31 mouse cellular contexts compared by ENCODE assay signal in the genomic region with DNA sequence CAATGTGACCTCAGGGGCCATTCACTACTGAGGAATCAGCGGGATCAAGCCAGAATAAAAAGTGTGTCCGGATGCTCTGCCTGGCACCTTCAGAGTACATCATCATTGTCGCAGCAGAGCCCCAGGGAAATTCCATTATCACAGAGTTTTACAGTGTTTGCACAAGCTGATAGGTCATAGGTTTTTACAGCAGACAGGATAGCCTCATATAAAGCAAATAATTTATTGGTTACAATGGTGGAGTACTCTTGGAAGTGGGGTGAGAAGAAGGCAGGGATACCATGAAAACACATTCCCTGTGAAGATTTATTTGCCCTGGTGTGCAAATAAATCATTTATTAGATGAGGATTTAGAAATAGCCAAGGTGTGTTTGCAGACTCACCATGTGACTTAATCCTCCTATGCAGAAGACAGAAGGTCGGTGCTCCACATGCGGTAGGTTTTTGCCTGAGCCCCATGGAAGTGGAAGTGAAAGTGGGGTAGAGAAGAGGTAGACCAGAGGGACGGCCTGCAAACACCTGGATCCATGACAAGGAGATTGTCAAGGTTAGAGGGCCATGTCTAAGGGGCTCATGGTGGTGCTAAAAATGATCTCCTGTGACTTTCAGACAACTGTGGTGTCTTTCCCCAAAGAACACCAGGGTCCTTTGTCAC. TPM values are rescaled to one million over a fixed set of nuclear protein-coding genes. Genes with fewer than 3 reads are reported as not detected.
DNase-seq lines count a peak whose midpoint lies in the region; ATAC-seq and TF ChIP-seq lines count a peak whose summit lies in the region.
"Had no signal": no experiment of that assay in that cellular context is flagged by ENCODE, and none has a peak within 500 bp of the region (broad histone marks: within the 10 kb centered on the region; RNA-seq: fewer than 3 reads in every experiment).

No protein-coding gene starts in this region.

- in situ Hi-C loops in CH12.LX (cut with MboI; ENCODE audit: low pct_ligation_motif_present, low pct_unique_long_range_greater_than_20kb, low sequenced_read_pairs), result no loop called here

- H3K79me2 ChIP-seq in CH12.LX (replicated peaks; ENCODE audit: control insufficient read depth, extremely low read depth, insufficient read depth, poor library complexity, severe bottlenecking), result no peaks in the 10 kb centered on the region

- peak; percentile 67 for ATAC-seq in intestine, embryonic 15.5 days
- no peak for ATAC-seq in forebrain, embryonic 12.5 days (ENCODE audit: low FRiP score)
- ATAC-seq: forebrain, embryonic 15.5 days; hindbrain, postnatal 0 days; inflammation-experienced regulatory T-cells, adult 6 months; Patski had no signal

- dilution Hi-C loops in CH12.LX (cut with MboI; ENCODE audit: extremely low pct_ligation_motif_present, extremely low pct_unique_long_range_greater_than_20kb, low sequenced_read_pairs), result no loop called here

- peaks cover 4% of the 10 kb centered on the region for H3K9me3 ChIP-seq in CH12.LX (replicated peaks; ENCODE audit: low read length)
- H3K9me3 ChIP-seq in intestine, embryonic 15.5 days, result no peaks in the 10 kb centered on the region
- no peaks in the 10 kb centered on the region for H3K9me3 ChIP-seq in forebrain, embryonic 12.5 days
- H3K9me3 ChIP-seq: embryonic facial prominence, embryonic 12.5 days; embryonic facial prominence, embryonic 15.5 days; forebrain, embryonic 15.5 days; G1E; heart, embryonic 13.5 days had no signal

- H3K27me3 ChIP-seq in CH12.LX (replicated peaks), result no peaks in the 10 kb centered on the region
- H3K27me3 ChIP-seq in intestine, embryonic 15.5 days (replicated peaks), result no peaks in the 10 kb centered on the region
- H3K27me3 ChIP-seq in forebrain, embryonic 12.5 days, result no peaks in the 10 kb centered on the region
- H3K27me3 ChIP-seq: embryonic facial prominence, embryonic 12.5 days; embryonic facial prominence, embryonic 15.5 days had no signal

- no peak overlapping the region for H3K27ac ChIP-seq in CH12.LX (ENCODE audit: insufficient read depth, low read depth)
- 0 out of 2 replicates have a peak overlapping the region, but pooled peaks have one; percentile 44 for H3K27ac ChIP-seq in intestine, embryonic 15.5 days
- no peak overlapping the region for H3K27ac ChIP-seq in gastrocnemius, adult 2 months
- no peak overlapping the region for H3K27ac ChIP-seq in forebrain, embryonic 12.5 days
- H3K27ac ChIP-seq: embryonic facial prominence, embryonic 12.5 days; embryonic facial prominence, embryonic 15.5 days; forebrain, embryonic 15.5 days; heart, embryonic 13.5 days; hindbrain, embryonic 14.5 days; hindbrain, postnatal 0 days had no signal

- H3K4me2 ChIP-seq in CH12.LX (ENCODE audit: insufficient read depth, low read depth, poor library complexity, severe bottlenecking), result no peak overlapping the region
- H3K4me2 ChIP-seq in intestine, embryonic 15.5 days (replicated peaks), result peak overlapping the region; percentile 23; the same call in 1 of the 2 replicates
- no peak overlapping the region for H3K4me2 ChIP-seq in forebrain, embryonic 12.5 days
- H3K4me2 ChIP-seq: embryonic facial prominence, embryonic 12.5 days; embryonic facial prominence, embryonic 15.5 days; forebrain, embryonic 15.5 days; heart, embryonic 13.5 days; hindbrain, embryonic 14.5 days had no signal

- 52% methylated on average over 6 of the region's 6 CpGs for WGBS in intestine, embryonic 15.5 days
- WGBS in large intestine, adult 2 months, result 24% methylated on average over 6 of the region's 6 CpGs
- 89% methylated on average over 6 of the region's 6 CpGs for WGBS in forebrain, embryonic 12.5 days

- peaks cover 0 to 4% of the 10 kb centered on the region in 2 experiments for H3K36me3 ChIP-seq in CH12.LX (replicated peaks in 1 of 2; ENCODE audit: control insufficient read depth in 1 of 2, insufficient read depth in 1 of 2, low read length in 1 of 2)
- no peaks in the 10 kb centered on the region for H3K36me3 ChIP-seq in intestine, embryonic 15.5 days
- H3K36me3 ChIP-seq in forebrain, embryonic 12.5 days (replicated peaks), result no peaks in the 10 kb centered on the region
- H3K36me3 ChIP-seq: embryonic facial prominence, embryonic 12.5 days; embryonic facial prominence, embryonic 15.5 days; forebrain, embryonic 15.5 days; G1E; heart, embryonic 13.5 days had no signal

- no peak for TF ChIP-seq CTCF in CH12.LX (conservative IDR thresholded peaks at IDR 0.05 in 1 of 2, IDR thresholded peaks at IDR 0.05 in 1 of 2; ENCODE audit: low read depth in 2 of 2, low read length in 2 of 2)
- no peak for TF ChIP-seq CTCF in gastrocnemius, adult 2 months (IDR thresholded peaks at IDR 0.05)

- no peak for DNase-seq in CH12.LX (ENCODE audit: extremely low read depth)
- peak; percentile 64 for DNase-seq in large intestine, adult 2 months (ENCODE audit: low read depth, low spot score)
- no peak for DNase-seq in gastrocnemius, adult 2 months
- no peak for DNase-seq in adrenal gland, postnatal 10 days
- DNase-seq: adrenal gland, postnatal 14 days; cerebellum, adult 11 months; cerebellum, adult 2 months; cerebellum, adult 9-11 months; cerebellum, postnatal 25 days; gastrocnemius, postnatal 10 days; gastrocnemius, postnatal 36 days; heart, postnatal 14 days; heart, postnatal 4 days had no signal

- peaks cover 15 to 30% of the 10 kb centered on the region in 2 experiments for H3K4me1 ChIP-seq in CH12.LX (ENCODE audit: control insufficient read depth in 1 of 2, insufficient read depth in 2 of 2)
- H3K4me1 ChIP-seq in intestine, embryonic 15.5 days (replicated peaks), result 0 out of 2 replicates have a peak, but pooled peaks cover 3% of the 10 kb centered on the region
- no peaks in the 10 kb centered on the region for H3K4me1 ChIP-seq in forebrain, embryonic 12.5 days
- H3K4me1 ChIP-seq: embryonic facial prominence, embryonic 12.5 days; embryonic facial prominence, embryonic 15.5 days; forebrain, embryonic 15.5 days; heart, embryonic 13.5 days had no signal

- no peak for TF ChIP-seq RAD21 in CH12.LX (IDR thresholded peaks at IDR 0.05; ENCODE audit: low read depth, low read length)

- intact Hi-C loops in gastrocnemius, adult 2 months (cut with DNase I), result no loop called here

- no peak for TF ChIP-seq POLR2A in CH12.LX (IDR thresholded peaks at IDR 0.05; ENCODE audit: low read depth, low read length)

- H3K4me3 ChIP-seq in CH12.LX (replicated peaks in 1 of 3; ENCODE audit: low read depth in 2 of 3, low read length in 2 of 3, poor library complexity in 1 of 3), result no peak overlapping the region
- H3K4me3 ChIP-seq in intestine, embryonic 15.5 days (replicated peaks), result no peak overlapping the region
- H3K4me3 ChIP-seq in gastrocnemius, adult 2 months, result no peak overlapping the region
- no peak overlapping the region for H3K4me3 ChIP-seq in forebrain, embryonic 12.5 days (replicated peaks)
- H3K4me3 ChIP-seq: embryonic facial prominence, embryonic 12.5 days; embryonic facial prominence, embryonic 15.5 days; forebrain, embryonic 15.5 days; heart, embryonic 13.5 days had no signal

- TF ChIP-seq EP300 in CH12.LX (IDR thresholded peaks at IDR 0.05; ENCODE audit: low read length), result peak; percentile 13; the same call in 1 of the 2 replicates

- H3K9ac ChIP-seq in CH12.LX (ENCODE audit: insufficient read depth, low read depth), result no peak overlapping the region
- H3K9ac ChIP-seq in intestine, embryonic 15.5 days, result no peak overlapping the region
- no peak overlapping the region for H3K9ac ChIP-seq in forebrain, embryonic 12.5 days
- H3K9ac ChIP-seq: embryonic facial prominence, embryonic 12.5 days; embryonic facial prominence, embryonic 15.5 days; forebrain, embryonic 15.5 days; heart, embryonic 13.5 days; hindbrain, embryonic 14.5 days had no signal

TF ChIP-seq in CH12.LX, 34 proteins besides CTCF, POLR2A, EP300 and RAD21 (continues in another document):
- TF ChIP-seq UBTF (IDR thresholded peaks at IDR 0.05; ENCODE audit: low read depth, low read length) (no peak), POLR2AphosphoS2 (IDR thresholded peaks at IDR 0.05; ENCODE audit: low read depth, low read length) (no peak), TCF12 (IDR thresholded peaks at IDR 0.05; ENCODE audit: low read depth, low read length) (no peak)

RNA-seq across cellular contexts. Expression of a gene that starts 3.8 kb away (rescaled TPM):
- 0.08 TPM in 1 of 2 replicates, not detected in the other for total RNA-seq in CH12.LX (2012; rRNA removed)
- 0.14 TPM in 1 of 2 replicates, not detected in the other for total RNA-seq in CH12.LX (2014; rRNA removed)
- 0.11 TPM in 1 of 2 replicates, not detected in the other for polyA plus RNA-seq in CH12.LX (2012; ENCODE audit: insufficient read length, low read depth)
- 9.4 and 14.7 TPM in 2 replicates for polyA plus RNA-seq in intestine, embryonic 15.5 days (2015; fragmentation: Nextera tagmentation; extraction: Ambion mirVana)
- polyA plus RNA-seq in large intestine, adult 2 months (2012; rRNA removed), result 81.1 and 155 TPM in 2 replicates
- not detected for total RNA-seq in gastrocnemius, adult 2 months (2021)
- polyA plus RNA-seq in forebrain, embryonic 12.5 days (2016; fragmentation: Nextera tagmentation; extraction: Ambion mirVana), result not detected in 2 replicates
- not detected for total RNA-seq in adrenal gland, postnatal 10 days (2021)
- total RNA-seq: adrenal gland, adult 18-20 months; adrenal gland, postnatal 14 days; adrenal gland, postnatal 4 days; common myeloid progenitor, adult 5-6 weeks; gastrocnemius, postnatal 10 days; gastrocnemius, postnatal 36 days; granulocyte monocyte progenitor cell, adult 5-6 weeks; heart, postnatal 14 days; heart, postnatal 4 days; hindbrain, postnatal 0 days had no signal
- polyA plus RNA-seq: cerebellum, adult 2 months; embryonic facial prominence, embryonic 12.5 days; embryonic facial prominence, embryonic 15.5 days; forebrain, embryonic 11.5 days; forebrain, embryonic 15.5 days; G1E; heart, embryonic 13.5 days; hindbrain, embryonic 11.5 days; hindbrain, embryonic 14.5 days; hindbrain, postnatal 0 days; inflammation-experienced regulatory T-cells, adult 6 months; Patski had no signal

RNA-seq across cellular contexts. Expression of a gene that starts 18.6 kb away (rescaled TPM):
- total RNA-seq in CH12.LX (2012; rRNA removed) (1.1 and 1.2 TPM in 2 replicates), CH12.LX (2014; rRNA removed) (1.9 and 2.0 TPM in 2 replicates)
- 4.8 and 5.6 TPM in 2 replicates for polyA plus RNA-seq in CH12.LX (2012; ENCODE audit: insufficient read length, low read depth)
- polyA plus RNA-seq in intestine, embryonic 15.5 days (2015; fragmentation: Nextera tagmentation; extraction: Ambion mirVana), result 3.7 and 5.0 TPM in 2 replicates
- 48.4 and 121 TPM in 2 replicates for polyA plus RNA-seq in large intestine, adult 2 months (2012; rRNA removed)
- total RNA-seq in gastrocnemius, adult 2 months (2021), result under 1 TPM; 0.18 to 0.20 TPM
- polyA plus RNA-seq in forebrain, embryonic 12.5 days (2016; fragmentation: Nextera tagmentation; extraction: Ambion mirVana), result not detected in 2 replicates
- total RNA-seq in adrenal gland, postnatal 10 days (2021), result under 1 TPM; 0.48 to 0.66 TPM
- total RNA-seq: common myeloid progenitor, adult 5-6 weeks; granulocyte monocyte progenitor cell, adult 5-6 weeks; hindbrain, postnatal 0 days had no signal
- polyA plus RNA-seq: cerebellum, adult 2 months; embryonic facial prominence, embryonic 12.5 days; forebrain, embryonic 11.5 days; G1E; heart, embryonic 13.5 days; hindbrain, embryonic 11.5 days; hindbrain, embryonic 14.5 days; inflammation-experienced regulatory T-cells, adult 6 months; Patski had no signal

RNA-seq across cellular contexts. Expression of a gene that starts 25.4 kb away (rescaled TPM):
- total RNA-seq in CH12.LX (2012; rRNA removed) (not detected in 2 replicates), CH12.LX (2014; rRNA removed) (0.28 TPM in 1 of 2 replicates, not detected in the other)
- 0.83 and 1.0 TPM in 2 replicates for polyA plus RNA-seq in CH12.LX (2012; ENCODE audit: insufficient read length, low read depth)
- polyA plus RNA-seq in intestine, embryonic 15.5 days (2015; fragmentation: Nextera tagmentation; extraction: Ambion mirVana), result 0.34 and 0.59 TPM in 2 replicates
- polyA plus RNA-seq in large intestine, adult 2 months (2012; rRNA removed), result 0.64 and 1.3 TPM in 2 replicates
- total RNA-seq in gastrocnemius, adult 2 months (2021), result under 1 TPM in 1 of 2 experiments, not detected in 1; 0.43 TPM
- polyA plus RNA-seq in forebrain, embryonic 12.5 days (2016; fragmentation: Nextera tagmentation; extraction: Ambion mirVana), result 2.4 and 2.6 TPM in 2 replicates
- total RNA-seq in adrenal gland, postnatal 10 days (2021), result 1 to 10 TPM; 1.5 to 3.6 TPM
- total RNA-seq: gastrocnemius, postnatal 36 days; heart, postnatal 4 days had no signal
- polyA plus RNA-seq: G1E; heart, embryonic 16.5 days; Patski had no signal

RNA-seq across cellular contexts. Expression of a gene that starts 47.7 kb away (rescaled TPM):
- 5.8 and 6.8 TPM in 2 replicates for total RNA-seq in CH12.LX (2012; rRNA removed)
- total RNA-seq in CH12.LX (2014; rRNA removed), result 10.9 and 12.2 TPM in 2 replicates
- 10.2 and 11.4 TPM in 2 replicates for polyA plus RNA-seq in CH12.LX (2012; ENCODE audit: insufficient read length, low read depth)
- not detected in 2 replicates for polyA plus RNA-seq in intestine, embryonic 15.5 days (2015; fragmentation: Nextera tagmentation; extraction: Ambion mirVana)
- polyA plus RNA-seq in large intestine, adult 2 months (2012; rRNA removed), result 2.6 and 3.1 TPM in 2 replicates
- total RNA-seq in gastrocnemius, adult 2 months (2021), result not detected
- polyA plus RNA-seq in forebrain, embryonic 12.5 days (2016; fragmentation: Nextera tagmentation; extraction: Ambion mirVana), result not detected in 2 replicates
- under 1 TPM; 0.21 to 0.39 TPM for total RNA-seq in adrenal gland, postnatal 10 days (2021)
- total RNA-seq: adrenal gland, adult 18-20 months; adrenal gland, postnatal 14 days; adrenal gland, postnatal 4 days; common myeloid progenitor, adult 5-6 weeks; gastrocnemius, postnatal 10 days; gastrocnemius, postnatal 36 days; granulocyte monocyte progenitor cell, adult 5-6 weeks; heart, postnatal 4 days had no signal
- polyA plus RNA-seq: embryonic facial prominence, embryonic 12.5 days; embryonic facial prominence, embryonic 15.5 days; forebrain, embryonic 11.5 days; G1E; heart, embryonic 13.5 days; hindbrain, embryonic 11.5 days; Patski had no signal
